Mouse (Mus musculus) kidney, adult 2 months (tissue): ENCODE results near the gene Pvalb. TPM values are rescaled to one million over a fixed set of nuclear protein-coding genes. Genes with fewer than 3 reads are reported as not detected.

ENCODE experiments used
- DNase-seq: peaks from one replicate; pipeline ENCODE4 v3.0.0; 2021
- H3K27ac ChIP-seq: fragments of 200-500 bp; 2 replicates; pipeline ENCODE4 v1.5.1; 2012; ENCODE audit warnings: low read depth, low read length, control low read depth, inconsistent platforms; ENCODE audit not compliant: insufficient read depth
- H3K27me3 ChIP-seq: fragments of 200-500 bp; replicated peaks from 2 replicates; pipeline ENCODE4 v1.6.1; 2012; ENCODE audit warnings: mild to moderate bottlenecking, moderate library complexity, low read length, inconsistent platforms; ENCODE audit not compliant: control insufficient read depth, insufficient read depth
- H3K36me3 ChIP-seq: fragments of 200-500 bp; 2 replicates; pipeline ENCODE4 v1.6.1; 2012; ENCODE audit warnings: mild to moderate bottlenecking, moderate library complexity, low read length, inconsistent platforms; ENCODE audit not compliant: control insufficient read depth, insufficient read depth
- H3K4me1 ChIP-seq: fragments of 200-500 bp; 2 replicates; pipeline ENCODE4 v1.6.1; 2011; ENCODE audit warnings: low read length; ENCODE audit not compliant: control insufficient read depth, insufficient read depth
- H3K4me3 ChIP-seq: fragments of 200-500 bp; 2 replicates; pipeline ENCODE4 v1.5.1; 2011; ENCODE audit warnings: mild to moderate bottlenecking, low read depth, low read length, control low read depth; ENCODE audit not compliant: insufficient read depth
- CTCF ChIP-seq: fragments of 200-500 bp; conservative IDR thresholded peaks from 2 replicates; pipeline ENCODE4 v1.5.1; 2011; ENCODE audit warnings: low read depth, mild to moderate bottlenecking, control low read depth, low read length, moderate library complexity, mixed read lengths; ENCODE audit not compliant: insufficient read depth, insufficient read length
- POLR2A ChIP-seq: fragments of 200-500 bp; IDR thresholded peaks from one replicate; pipeline ENCODE4 v1.6.1; 2011; ENCODE audit warnings: low read depth, low read length, control low read depth
- WGBS: fragments of 180-500 bp; shearing (Covaris S2); methylation state at CpG from one replicate; pipeline ENCODE4 v1.1.7; 2018; 5-methylcytosine and 5-hydroxymethylcytosine counted together
- polyA plus RNA-seq: library from polyadenylated mRNA; depleted of rRNA; stranded (reverse); fragments of >200 nt; gene quantifications from 2 replicates; pipeline ENCODE4 v1.2.3, GENCODE M21; 2012

The Pvalb gene
- polyA plus RNA-seq, 1 experiment: 53.3 TPM

DNA sequence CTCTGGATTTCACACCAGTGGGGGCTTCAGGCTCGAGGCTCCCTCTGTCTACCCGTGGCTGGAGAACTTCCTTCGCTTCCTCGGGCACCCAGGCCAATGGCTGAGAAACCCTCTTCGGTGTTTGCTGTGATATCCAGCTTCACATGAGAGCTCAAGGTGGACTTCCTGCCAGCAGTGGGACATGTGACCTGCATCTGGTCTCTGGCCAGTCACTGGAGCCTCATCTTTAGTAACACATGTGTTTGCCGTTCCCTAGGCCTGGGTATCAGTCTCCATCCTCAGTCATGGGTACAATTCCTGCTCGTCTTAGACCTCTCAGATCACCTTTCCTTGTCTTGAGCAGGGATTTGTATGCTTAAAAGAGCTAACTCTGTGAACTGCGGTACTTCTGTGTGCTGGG lies 36.9 kb upstream of the Pvalb start:
- no peaks in the 10 kb centered on the region for H3K4me1 ChIP-seq
- no peaks in the 10 kb centered on the region for H3K27me3 ChIP-seq
- DNase-seq: no peak
- 75% methylated on average over 8 of the region's 8 CpGs for WGBS
- no peaks in the 10 kb centered on the region for H3K36me3 ChIP-seq
- TF ChIP-seq POLR2A (no peak), CTCF (no peak)
- H3K4me3 ChIP-seq: no peak overlapping the region
- no peak overlapping the region for H3K27ac ChIP-seq

GRCm38 (mm10) chr15:78241335-78241734 lies 35.1 kb upstream of the Pvalb start:
- DNase-seq: no peak
- Histone ChIP-seq H3K27me3 (no peaks in the 10 kb centered on the region), H3K4me1 (no peaks in the 10 kb centered on the region), H3K36me3 (no peaks in the 10 kb centered on the region), H3K27ac (no peak overlapping the region), H3K4me3 (no peak overlapping the region)
- TF ChIP-seq CTCF (no peak), POLR2A (no peak)
- 22% methylated on average over 11 of the region's 11 CpGs for WGBS

- H3K4me3 ChIP-seq: no peak overlapping the region
Observed at GRCm38 (mm10) chr15:78239956-78240617, 33.9 kb upstream of the Pvalb start.

GRCm38 (mm10) chr15:78239453-78239852 lies 33.3 kb upstream of the Pvalb start:
- no peak overlapping the region for H3K4me3 ChIP-seq
- H3K27ac ChIP-seq: no peak overlapping the region
- H3K36me3 ChIP-seq: no peaks in the 10 kb centered on the region
- H3K4me1 ChIP-seq: no peaks in the 10 kb centered on the region
- H3K27me3 ChIP-seq: no peaks in the 10 kb centered on the region
- DNase-seq: peak; percentile 61
- TF ChIP-seq POLR2A (no peak), CTCF (peak; percentile 97)
- 16% methylated on average over 10 of the region's 10 CpGs for WGBS

More at GRCm38 (mm10) chr15:78239956-78240617, 33.9 kb upstream of the Pvalb start:
- 39% methylated on average over 14 of the region's 14 CpGs for WGBS
- no peaks in the 10 kb centered on the region for H3K36me3 ChIP-seq
- H3K4me1 ChIP-seq: no peaks in the 10 kb centered on the region
- H3K27me3 ChIP-seq: no peaks in the 10 kb centered on the region
- no peak for TF ChIP-seq POLR2A
- no peak for TF ChIP-seq CTCF
- H3K27ac ChIP-seq: no peak overlapping the region
- DNase-seq: no peak

DNA sequence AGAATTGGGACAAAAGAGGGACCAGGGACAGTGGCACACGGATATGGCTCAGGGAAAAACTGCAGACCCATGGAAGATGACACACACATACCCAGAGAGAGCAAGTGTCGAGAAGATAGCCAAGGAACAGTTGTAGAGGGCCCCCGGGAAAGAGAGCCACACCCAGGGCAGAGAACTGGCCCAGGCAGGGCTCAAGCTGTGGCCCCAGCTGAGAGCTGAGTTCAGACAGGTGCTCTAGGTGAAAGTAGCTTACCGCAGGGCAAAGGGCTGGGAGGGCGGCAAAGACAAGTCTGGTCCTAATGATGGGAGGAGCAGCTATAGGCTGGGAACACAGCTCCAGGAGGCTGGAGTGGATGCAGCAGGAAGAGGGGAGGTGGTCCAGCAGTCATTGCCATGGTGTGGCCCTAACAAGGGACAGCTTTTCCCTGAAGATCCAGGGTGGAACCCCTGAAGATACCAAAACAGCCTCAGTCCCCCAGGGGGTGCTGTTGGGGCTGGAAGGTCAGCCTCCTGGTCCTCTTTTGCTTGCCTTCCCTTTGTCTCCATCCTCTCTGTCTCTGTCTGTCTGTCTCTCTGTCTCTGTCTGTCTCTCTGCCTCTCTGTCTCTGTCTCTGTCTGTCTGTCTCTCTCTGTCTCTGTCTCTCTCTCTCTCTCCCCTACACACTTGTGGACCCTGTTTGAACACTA lies 28.8 kb upstream of the Pvalb start:
- H3K4me3 ChIP-seq: no peak overlapping the region
- no peaks in the 10 kb centered on the region for H3K4me1 ChIP-seq
- H3K36me3 ChIP-seq: no peaks in the 10 kb centered on the region
- H3K27me3 ChIP-seq: no peaks in the 10 kb centered on the region
- H3K27ac ChIP-seq: no peak overlapping the region
- TF ChIP-seq POLR2A: no peak
- no peak for TF ChIP-seq CTCF
- WGBS: 77% methylated on average over 5 of the region's 5 CpGs
- DNase-seq: no peak

DNA sequence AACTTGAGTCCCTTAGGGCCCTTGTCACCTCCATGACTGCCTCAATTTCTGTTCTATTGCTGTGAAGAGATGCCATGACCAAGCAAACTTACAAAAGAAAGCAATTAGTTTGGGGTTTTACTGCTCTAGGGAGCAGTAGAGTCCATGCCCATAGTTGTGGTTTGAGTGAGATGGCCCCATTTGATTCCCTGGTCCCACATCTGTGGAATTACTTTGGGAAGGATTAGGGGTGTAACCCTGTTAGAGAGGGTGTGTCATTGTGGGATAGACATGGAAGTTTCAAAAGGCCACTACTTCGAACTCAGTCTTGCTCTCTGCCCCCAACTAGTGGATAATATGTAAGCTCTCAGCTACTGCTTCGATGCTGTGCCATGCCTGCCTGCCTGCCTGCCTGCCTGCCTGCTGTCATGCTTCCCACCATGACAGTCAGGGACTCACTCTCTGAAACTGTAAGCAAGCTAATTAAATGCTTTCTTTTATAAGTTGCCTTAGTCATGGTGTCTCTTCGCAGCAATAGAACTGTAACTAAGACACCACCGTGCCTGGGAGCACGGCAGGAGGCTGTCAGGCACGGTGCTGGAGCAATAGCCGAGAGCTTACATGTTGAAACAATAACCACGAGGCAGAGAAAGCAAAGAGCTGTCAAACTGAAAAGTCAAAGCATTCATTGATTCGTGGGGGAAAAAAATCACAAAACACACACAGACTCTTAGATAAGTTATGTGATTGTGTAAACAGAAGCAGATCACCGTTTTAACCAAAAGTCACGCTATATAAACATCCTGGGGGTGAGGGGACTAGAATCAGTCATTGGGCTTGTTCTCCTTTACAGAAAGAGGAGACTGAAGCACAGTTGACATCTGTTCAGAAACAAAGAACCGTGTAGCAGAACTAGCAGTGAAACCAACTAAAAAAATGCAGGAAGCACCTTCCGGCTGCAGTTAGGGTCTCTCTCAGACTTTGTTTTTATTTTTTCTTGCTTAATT lies 25.4 kb upstream of the Pvalb start:
- H3K27me3 ChIP-seq: no peaks in the 10 kb centered on the region
- 38% methylated on average over 13 of the region's 13 CpGs for WGBS
- no peak for DNase-seq
- H3K36me3 ChIP-seq: no peaks in the 10 kb centered on the region
- no peak for TF ChIP-seq POLR2A
- no peak for TF ChIP-seq CTCF
- no peaks in the 10 kb centered on the region for H3K4me1 ChIP-seq
- no peak overlapping the region for H3K27ac ChIP-seq
- no peak overlapping the region for H3K4me3 ChIP-seq

DNA sequence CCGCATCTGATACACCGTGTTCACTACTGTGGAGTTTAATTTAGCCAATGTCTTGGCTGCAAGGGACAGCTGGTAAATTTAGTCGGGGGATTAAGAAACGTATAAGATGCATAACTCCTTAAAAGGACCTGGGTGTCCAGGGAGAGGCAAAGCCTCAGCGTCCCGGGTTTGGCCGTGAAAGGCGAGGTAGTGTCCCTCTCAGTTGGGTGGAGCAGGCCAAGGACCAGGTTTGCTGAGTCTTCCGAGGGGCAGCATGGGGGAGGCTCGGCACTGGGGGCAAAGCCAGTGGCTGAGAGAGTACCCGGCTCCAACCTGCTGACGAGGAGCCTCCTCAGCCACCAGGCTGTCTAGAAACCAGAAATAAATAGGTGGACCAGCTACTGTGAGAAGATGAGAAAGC lies 21.6 kb upstream of the Pvalb start:
- no peak for TF ChIP-seq CTCF
- no peak for TF ChIP-seq POLR2A
- H3K36me3 ChIP-seq: no peaks in the 10 kb centered on the region
- H3K27me3 ChIP-seq: no peaks in the 10 kb centered on the region
- no peak for DNase-seq
- no peak overlapping the region for H3K4me3 ChIP-seq
- WGBS: 83% methylated on average over 12 of the region's 12 CpGs
- no peak overlapping the region for H3K27ac ChIP-seq
- H3K4me1 ChIP-seq: no peaks in the 10 kb centered on the region
